Mouse (Mus musculus): Measurements from ENCODE around the gene Sdk1. TPM values are rescaled to one million over a fixed set of nuclear protein-coding genes. Genes with fewer than 3 reads are reported as not detected.

Sdk1 gene
- polyA plus RNA-seq, 1 experiment, result 1.6 TPM

DNA sequence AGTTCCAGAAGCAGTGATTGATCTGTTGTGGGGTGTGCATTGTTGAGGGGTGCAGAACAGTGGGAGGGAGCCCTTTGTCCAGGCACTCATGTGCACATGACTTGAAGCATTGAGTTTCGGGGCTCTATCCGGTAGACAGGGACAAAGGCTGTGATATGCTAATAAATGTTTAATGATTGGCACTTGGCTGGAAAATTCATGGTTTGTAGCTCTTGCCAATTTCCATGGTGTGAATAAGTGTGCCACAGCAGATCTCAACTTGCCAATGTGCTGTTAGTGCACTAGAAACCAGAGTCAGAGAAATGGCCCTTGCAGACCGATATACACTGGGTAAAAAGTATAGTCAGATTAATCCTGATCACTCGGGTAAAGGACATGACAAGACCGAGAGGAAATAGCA is 404.4 kb downstream of the Sdk1 start:
- no peak overlapping the region for H3K9ac ChIP-seq (ENCODE audit: low read depth, poor library complexity, severe bottlenecking)
- H3K27me3 ChIP-seq (ENCODE audit: control insufficient read depth, insufficient read depth, low read length, poor library complexity, severe bottlenecking), result no peaks in the 10 kb centered on the region
- H3K9me3 ChIP-seq (replicated peaks; ENCODE audit: control insufficient read depth, insufficient read depth, low read length, poor library complexity, severe bottlenecking), result 0 out of 2 replicates have a peak, but pooled peaks cover 2% of the 10 kb centered on the region
- H3K27ac ChIP-seq (ENCODE audit: insufficient read depth, low read length), result no peak overlapping the region
- no peaks in the 10 kb centered on the region for H3K4me1 ChIP-seq (ENCODE audit: control insufficient read depth, insufficient read depth, low read length)
- TF ChIP-seq CTCF (IDR thresholded peaks at IDR 0.05; ENCODE audit: low read depth, low read length), result no peak
- no peak for TF ChIP-seq POLR2A (IDR thresholded peaks at IDR 0.05; ENCODE audit: insufficient read depth, low read length)
- no peak for TF ChIP-seq EP300 (IDR thresholded peaks at IDR 0.05; ENCODE audit: insufficient read depth, low read depth, low read length)
- no peak overlapping the region for H3K4me3 ChIP-seq (ENCODE audit: low read depth, low read length)
- no peaks in the 10 kb centered on the region for H3K36me3 ChIP-seq (ENCODE audit: control insufficient read depth, insufficient read depth, low read length, poor library complexity, severe bottlenecking)

DNA sequence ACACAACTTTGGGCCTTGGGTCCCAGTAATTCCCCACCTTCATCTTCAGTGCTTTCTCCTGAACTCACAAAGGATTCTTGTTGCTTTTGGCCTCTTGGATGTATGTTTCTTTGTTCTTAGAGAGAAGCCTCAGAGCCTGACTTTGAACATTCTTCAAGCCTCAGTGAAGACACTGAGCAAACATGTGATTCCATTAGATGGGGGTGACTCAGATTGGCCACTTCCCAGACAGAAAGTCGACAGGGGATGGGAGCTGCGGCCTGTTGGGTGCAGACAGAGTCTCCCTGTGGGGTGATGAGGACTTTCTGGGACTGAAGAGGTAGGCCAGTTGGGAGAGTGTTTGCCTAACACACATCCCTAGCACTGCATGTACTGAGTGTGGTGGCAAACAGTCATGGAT is 405.3 kb downstream of the Sdk1 start:
- TF ChIP-seq CTCF (IDR thresholded peaks at IDR 0.05; ENCODE audit: low read depth, low read length) (no peak), EP300 (IDR thresholded peaks at IDR 0.05; ENCODE audit: insufficient read depth, low read depth, low read length) (no peak), POLR2A (IDR thresholded peaks at IDR 0.05; ENCODE audit: insufficient read depth, low read length) (no peak)
- no peaks in the 10 kb centered on the region for H3K4me1 ChIP-seq (ENCODE audit: control insufficient read depth, insufficient read depth, low read length)
- H3K4me3 ChIP-seq (ENCODE audit: low read depth, low read length), result no peak overlapping the region
- no peaks in the 10 kb centered on the region for H3K36me3 ChIP-seq (ENCODE audit: control insufficient read depth, insufficient read depth, low read length, poor library complexity, severe bottlenecking)
- no peak overlapping the region for H3K27ac ChIP-seq (ENCODE audit: insufficient read depth, low read length)
- H3K9ac ChIP-seq (ENCODE audit: low read depth, poor library complexity, severe bottlenecking), result no peak overlapping the region
- no peaks in the 10 kb centered on the region for H3K27me3 ChIP-seq (ENCODE audit: control insufficient read depth, insufficient read depth, low read length, poor library complexity, severe bottlenecking)
- 0 out of 2 replicates have a peak, but pooled peaks cover 2% of the 10 kb centered on the region for H3K9me3 ChIP-seq (replicated peaks; ENCODE audit: control insufficient read depth, insufficient read depth, low read length, poor library complexity, severe bottlenecking)

DNA sequence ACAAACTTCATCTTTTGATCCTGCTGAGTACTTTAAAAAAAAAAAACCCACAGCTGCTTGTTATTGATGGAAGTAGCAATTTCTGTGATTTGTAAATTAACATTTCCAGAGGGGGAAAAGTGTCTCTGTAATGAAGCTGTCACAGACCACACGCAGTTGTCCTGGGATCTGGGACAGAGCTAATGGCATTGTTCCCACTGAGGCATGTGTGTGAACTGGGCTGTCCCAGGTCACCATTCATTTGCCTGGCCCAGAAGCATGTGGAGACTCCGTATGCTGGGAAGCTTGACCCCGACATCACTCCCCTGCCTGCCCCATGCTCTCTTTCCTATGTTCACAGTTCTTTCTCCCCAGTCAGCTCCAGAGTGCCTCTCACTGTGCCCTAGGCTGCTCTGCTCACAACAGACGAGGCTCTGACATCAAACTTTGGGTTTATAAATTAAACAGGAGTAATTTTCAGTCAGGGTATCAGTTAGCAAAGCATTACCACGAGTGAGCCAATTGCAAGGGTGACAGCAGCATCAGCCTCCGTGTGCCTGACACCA is 408.6 kb downstream of the Sdk1 start:
- Histone ChIP-seq H3K36me3 (ENCODE audit: control insufficient read depth, insufficient read depth, low read length, poor library complexity, severe bottlenecking) (no peaks in the 10 kb centered on the region), H3K27me3 (ENCODE audit: control insufficient read depth, insufficient read depth, low read length, poor library complexity, severe bottlenecking) (no peaks in the 10 kb centered on the region), H3K9ac (ENCODE audit: low read depth, poor library complexity, severe bottlenecking) (no peak overlapping the region), H3K4me3 (ENCODE audit: low read depth, low read length) (no peak overlapping the region), H3K27ac (ENCODE audit: insufficient read depth, low read length) (no peak overlapping the region), H3K9me3 (replicated peaks; ENCODE audit: control insufficient read depth, insufficient read depth, low read length, poor library complexity, severe bottlenecking) (no peaks in the 10 kb centered on the region), H3K4me1 (ENCODE audit: control insufficient read depth, insufficient read depth, low read length) (no peaks in the 10 kb centered on the region)
- no peak for TF ChIP-seq POLR2A (IDR thresholded peaks at IDR 0.05; ENCODE audit: insufficient read depth, low read length)
- TF ChIP-seq CTCF (IDR thresholded peaks at IDR 0.05; ENCODE audit: low read depth, low read length), result no peak
- no peak for TF ChIP-seq EP300 (IDR thresholded peaks at IDR 0.05; ENCODE audit: insufficient read depth, low read depth, low read length)

GRCm38 (mm10) chr5:141651690-141652377 is 410.5 kb downstream of the Sdk1 start:
- H3K27me3 ChIP-seq (ENCODE audit: control insufficient read depth, insufficient read depth, low read length, poor library complexity, severe bottlenecking), result no peaks in the 10 kb centered on the region
- no peak overlapping the region for H3K27ac ChIP-seq (ENCODE audit: insufficient read depth, low read length)
- TF ChIP-seq POLR2A (IDR thresholded peaks at IDR 0.05; ENCODE audit: insufficient read depth, low read length) (no peak), EP300 (IDR thresholded peaks at IDR 0.05; ENCODE audit: insufficient read depth, low read depth, low read length) (no peak), CTCF (IDR thresholded peaks at IDR 0.05; ENCODE audit: low read depth, low read length) (no peak)
- no peaks in the 10 kb centered on the region for H3K4me1 ChIP-seq (ENCODE audit: control insufficient read depth, insufficient read depth, low read length)
- H3K4me3 ChIP-seq (ENCODE audit: low read depth, low read length), result no peak overlapping the region
- no peaks in the 10 kb centered on the region for H3K9me3 ChIP-seq (replicated peaks; ENCODE audit: control insufficient read depth, insufficient read depth, low read length, poor library complexity, severe bottlenecking)
- H3K36me3 ChIP-seq (ENCODE audit: control insufficient read depth, insufficient read depth, low read length, poor library complexity, severe bottlenecking), result no peaks in the 10 kb centered on the region
- no peak overlapping the region for H3K9ac ChIP-seq (ENCODE audit: low read depth, poor library complexity, severe bottlenecking)

GRCm38 (mm10) chr5:141676371-141676770 is 435.1 kb downstream of the Sdk1 start:
- H3K27me3 ChIP-seq (ENCODE audit: control insufficient read depth, insufficient read depth, low read length, poor library complexity, severe bottlenecking), result no peaks in the 10 kb centered on the region
- no peak overlapping the region for H3K4me3 ChIP-seq (ENCODE audit: low read depth, low read length)
- no peak for TF ChIP-seq CTCF (IDR thresholded peaks at IDR 0.05; ENCODE audit: low read depth, low read length)
- no peak for TF ChIP-seq POLR2A (IDR thresholded peaks at IDR 0.05; ENCODE audit: insufficient read depth, low read length)
- TF ChIP-seq EP300 (IDR thresholded peaks at IDR 0.05; ENCODE audit: insufficient read depth, low read depth, low read length), result no peak
- no peak overlapping the region for H3K27ac ChIP-seq (ENCODE audit: insufficient read depth, low read length)
- no peaks in the 10 kb centered on the region for H3K9me3 ChIP-seq (replicated peaks; ENCODE audit: control insufficient read depth, insufficient read depth, low read length, poor library complexity, severe bottlenecking)
- H3K36me3 ChIP-seq (ENCODE audit: control insufficient read depth, insufficient read depth, low read length, poor library complexity, severe bottlenecking), result no peaks in the 10 kb centered on the region
- no peak overlapping the region for H3K9ac ChIP-seq (ENCODE audit: low read depth, poor library complexity, severe bottlenecking)
- no peaks in the 10 kb centered on the region for H3K4me1 ChIP-seq (ENCODE audit: control insufficient read depth, insufficient read depth, low read length)

- Histone ChIP-seq H3K27me3 (ENCODE audit: control insufficient read depth, insufficient read depth, low read length, poor library complexity, severe bottlenecking) (no peaks in the 10 kb centered on the region), H3K9ac (ENCODE audit: low read depth, poor library complexity, severe bottlenecking) (no peak overlapping the region), H3K36me3 (ENCODE audit: control insufficient read depth, insufficient read depth, low read length, poor library complexity, severe bottlenecking) (no peaks in the 10 kb centered on the region), H3K4me1 (ENCODE audit: control insufficient read depth, insufficient read depth, low read length) (no peaks in the 10 kb centered on the region), H3K4me3 (ENCODE audit: low read depth, low read length) (no peak overlapping the region), H3K27ac (ENCODE audit: insufficient read depth, low read length) (no peak overlapping the region), H3K9me3 (replicated peaks; ENCODE audit: control insufficient read depth, insufficient read depth, low read length, poor library complexity, severe bottlenecking) (no peaks in the 10 kb centered on the region)
- no peak for TF ChIP-seq CTCF (IDR thresholded peaks at IDR 0.05; ENCODE audit: low read depth, low read length)
- no peak for TF ChIP-seq POLR2A (IDR thresholded peaks at IDR 0.05; ENCODE audit: insufficient read depth, low read length)
- no peak for TF ChIP-seq EP300 (IDR thresholded peaks at IDR 0.05; ENCODE audit: insufficient read depth, low read depth, low read length)
Observed at GRCm38 (mm10) chr5:141677034-141677433, 435.7 kb downstream of the Sdk1 start.
